Mouse (Mus musculus): ENCODE measurements around the gene Kidins220. TPM values are rescaled to one million over a fixed set of nuclear protein-coding genes. Genes with fewer than 3 reads are reported as not detected.

Kidins220 gene
- total and polyA plus RNA-seq, 2 experiments from 2014 or later: 79.6 to 199 TPM

GRCm38 (mm10) chr12:25009957-25010356 lies 35.2 kb downstream of the Kidins220 start:
- no peak overlapping the region for H3K9ac ChIP-seq (replicated peaks; ENCODE audit: low read length)
- no peaks in the 10 kb centered on the region for H3K4me1 ChIP-seq (ENCODE audit: insufficient read depth, low read length)
- H3K4me2 ChIP-seq (ENCODE audit: low read depth, low read length): no peak overlapping the region
- H3K27me3 ChIP-seq (ENCODE audit: insufficient read depth, low read length): no peaks in the 10 kb centered on the region
- 90% methylated on average over 9 of the region's 9 CpGs for WGBS
- no peak overlapping the region for H3K27ac ChIP-seq
- ATAC-seq: no peak
- H3K4me3 ChIP-seq (ENCODE audit: low read length): no peak overlapping the region
- peaks cover 74% of the 10 kb centered on the region for H3K36me3 ChIP-seq (ENCODE audit: insufficient read depth, low read length)
- no peak for TF ChIP-seq CTCF (IDR thresholded peaks at IDR 0.05; ENCODE audit: low read depth)
- DNase-seq (ENCODE audit: low spot score): no peak
- H3K9me3 ChIP-seq (ENCODE audit: low read length): no peaks in the 10 kb centered on the region

- no peak for DNase-seq (ENCODE audit: low spot score)
- Histone ChIP-seq H3K27ac (no peak overlapping the region), H3K4me2 (ENCODE audit: low read depth, low read length) (no peak overlapping the region), H3K4me1 (ENCODE audit: insufficient read depth, low read length) (no peaks in the 10 kb centered on the region), H3K9me3 (ENCODE audit: low read length) (no peaks in the 10 kb centered on the region), H3K9ac (replicated peaks; ENCODE audit: low read length) (no peak overlapping the region), H3K27me3 (ENCODE audit: insufficient read depth, low read length) (no peaks in the 10 kb centered on the region), H3K4me3 (ENCODE audit: low read length) (no peak overlapping the region), H3K36me3 (ENCODE audit: insufficient read depth, low read length) (peaks cover 75% of the 10 kb centered on the region)
- TF ChIP-seq CTCF (IDR thresholded peaks at IDR 0.05; ENCODE audit: low read depth): no peak
- WGBS: 86% methylated on average over 1 of the region's 1 CpGs
- no peak for ATAC-seq
Measured at GRCm38 (mm10) chr12:25010416-25010815, 35.7 kb downstream of the Kidins220 start.

- H3K27me3 ChIP-seq (ENCODE audit: insufficient read depth, low read length): no peaks in the 10 kb centered on the region
- no peak for ATAC-seq
- TF ChIP-seq CTCF (IDR thresholded peaks at IDR 0.05; ENCODE audit: low read depth): no peak
- no peaks in the 10 kb centered on the region for H3K4me1 ChIP-seq (ENCODE audit: insufficient read depth, low read length)
- H3K36me3 ChIP-seq (ENCODE audit: insufficient read depth, low read length): peaks cover 77% of the 10 kb centered on the region
- 80% methylated on average over 15 of the region's 15 CpGs for WGBS
- H3K27ac ChIP-seq: no peak overlapping the region
- DNase-seq (ENCODE audit: low spot score): no peak
- H3K9ac ChIP-seq (replicated peaks; ENCODE audit: low read length): no peak overlapping the region
- H3K9me3 ChIP-seq (ENCODE audit: low read length): no peaks in the 10 kb centered on the region
- no peak overlapping the region for H3K4me2 ChIP-seq (ENCODE audit: low read depth, low read length)
- no peak overlapping the region for H3K4me3 ChIP-seq (ENCODE audit: low read length)
Measured at GRCm38 (mm10) chr12:25011733-25012367, 37.1 kb downstream of the Kidins220 start.

- no peak for TF ChIP-seq CTCF (IDR thresholded peaks at IDR 0.05; ENCODE audit: low read depth)
- no peak for ATAC-seq
Measured at GRCm38 (mm10) chr12:25012555-25013540, 38.1 kb downstream of the Kidins220 start.

GRCm38 (mm10) chr12:25014307-25014927 lies 39.7 kb downstream of the Kidins220 start:
- Histone ChIP-seq H3K9me3 (ENCODE audit: low read length) (no peaks in the 10 kb centered on the region), H3K4me2 (ENCODE audit: low read depth, low read length) (no peak overlapping the region), H3K4me1 (ENCODE audit: insufficient read depth, low read length) (no peaks in the 10 kb centered on the region), H3K27ac (no peak overlapping the region), H3K4me3 (ENCODE audit: low read length) (no peak overlapping the region), H3K9ac (replicated peaks; ENCODE audit: low read length) (no peak overlapping the region), H3K27me3 (ENCODE audit: insufficient read depth, low read length) (no peaks in the 10 kb centered on the region), H3K36me3 (ENCODE audit: insufficient read depth, low read length) (peaks cover 77% of the 10 kb centered on the region)
- ATAC-seq (no peak), DNase-seq (ENCODE audit: low spot score) (no peak)
- no peak for TF ChIP-seq CTCF (IDR thresholded peaks at IDR 0.05; ENCODE audit: low read depth)
- WGBS: 92% methylated on average over 5 of the region's 5 CpGs

More at GRCm38 (mm10) chr12:25012555-25013540, 38.1 kb downstream of the Kidins220 start:
- 89% methylated on average over 13 of the region's 13 CpGs for WGBS
- H3K9ac ChIP-seq (replicated peaks; ENCODE audit: low read length): no peak overlapping the region
- no peaks in the 10 kb centered on the region for H3K27me3 ChIP-seq (ENCODE audit: insufficient read depth, low read length)
- H3K4me1 ChIP-seq (ENCODE audit: insufficient read depth, low read length): no peaks in the 10 kb centered on the region
- no peaks in the 10 kb centered on the region for H3K9me3 ChIP-seq (ENCODE audit: low read length)
- H3K4me2 ChIP-seq (ENCODE audit: low read depth, low read length): no peak overlapping the region
- H3K4me3 ChIP-seq (ENCODE audit: low read length): no peak overlapping the region
- no peak for DNase-seq (ENCODE audit: low spot score)
- no peak overlapping the region for H3K27ac ChIP-seq
- H3K36me3 ChIP-seq (ENCODE audit: insufficient read depth, low read length): peaks cover 77% of the 10 kb centered on the region

GRCm38 (mm10) chr12:25014938-25015337 lies 40.2 kb downstream of the Kidins220 start:
- DNase-seq (ENCODE audit: low spot score): no peak

More at GRCm38 (mm10) chr12:25014938-25015337, 40.2 kb downstream of the Kidins220 start:
- Histone ChIP-seq H3K9ac (replicated peaks; ENCODE audit: low read length) (no peak overlapping the region), H3K27ac (no peak overlapping the region), H3K4me1 (ENCODE audit: insufficient read depth, low read length) (no peaks in the 10 kb centered on the region), H3K36me3 (ENCODE audit: insufficient read depth, low read length) (peaks cover 77% of the 10 kb centered on the region), H3K27me3 (ENCODE audit: insufficient read depth, low read length) (no peaks in the 10 kb centered on the region), H3K9me3 (ENCODE audit: low read length) (no peaks in the 10 kb centered on the region), H3K4me2 (ENCODE audit: low read depth, low read length) (no peak overlapping the region), H3K4me3 (ENCODE audit: low read length) (no peak overlapping the region)
- WGBS: 95% methylated on average over 7 of the region's 7 CpGs
- no peak for TF ChIP-seq CTCF (IDR thresholded peaks at IDR 0.05; ENCODE audit: low read depth)
- ATAC-seq: no peak

Measured in hindbrain, postnatal 0 days (tissue).